Mouse (Mus musculus) lung, postnatal 36 days (tissue): ENCODE results near the gene Rfc3.
"Not testable (repeated sequence)": the region's sequence is repeated elsewhere in the genome, so short reads cannot be mapped to it uniquely, and the experiment has no call there.

Experiments
- DNase-seq: peaks from one replicate; pipeline ENCODE4 v3.0.0; 2022; ENCODE audit warnings: mixed read lengths

Rfc3 gene

DNA sequence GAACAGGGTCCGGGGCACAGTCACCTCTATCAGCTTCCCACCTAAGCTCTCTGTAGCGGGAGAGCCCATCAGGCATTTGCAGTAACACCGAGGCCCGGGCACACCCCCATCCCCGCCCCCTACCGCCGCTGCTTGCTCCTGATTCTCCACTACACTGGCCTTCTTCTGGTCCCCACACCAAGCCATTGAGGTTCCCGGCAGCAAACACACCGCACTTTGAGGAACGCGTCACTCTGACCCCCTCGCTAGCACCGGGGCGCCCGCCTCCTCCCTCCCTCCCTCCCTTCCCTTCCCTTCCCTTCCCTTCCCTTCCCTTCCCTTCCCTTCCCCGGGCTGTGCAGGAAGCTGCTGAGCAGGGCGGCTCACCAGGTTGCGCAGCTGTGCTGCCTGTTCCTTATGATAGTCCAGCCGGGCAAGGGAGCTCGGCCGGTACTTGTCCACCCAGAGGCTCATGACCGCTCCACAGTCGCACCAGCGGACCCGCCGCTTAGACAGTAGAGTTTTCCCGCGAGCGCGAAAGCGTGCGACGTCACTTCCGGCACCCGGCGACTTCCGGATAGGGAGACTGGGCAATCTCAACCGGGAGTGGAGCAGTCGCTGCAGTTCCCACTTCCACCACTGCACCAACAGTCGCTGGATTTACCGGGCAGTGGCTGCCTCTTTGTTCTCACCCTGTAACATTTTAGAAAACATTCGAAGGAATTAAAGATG lies at the start of gene Rfc3:
TSS of gene Rfc3 (minus strand) at position 543 of the 711 bp plus-strand sequence.
- peak; percentile 98 for DNase-seq

DNA sequence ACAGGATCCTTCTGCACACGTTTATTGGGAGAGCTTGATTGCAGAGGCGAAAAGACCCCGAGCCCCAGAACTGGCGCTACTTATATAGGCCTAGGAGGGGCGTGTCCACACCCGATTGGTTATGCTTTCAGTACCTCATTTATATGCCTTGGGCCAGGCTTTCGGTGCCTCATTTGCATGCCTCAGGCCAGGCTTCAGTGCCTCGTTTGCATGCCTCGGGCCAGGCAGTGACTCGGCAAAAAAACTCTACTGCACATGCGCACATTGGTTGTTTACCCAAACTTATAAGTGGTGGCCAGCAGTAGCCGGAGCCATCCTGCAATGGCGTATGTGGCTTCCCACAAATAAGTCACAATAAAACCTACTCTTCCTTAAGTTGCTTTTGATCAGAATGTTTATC lies 42.6 kb upstream of the Rfc3 start:
- not testable (repeated sequence) for DNase-seq

DNA sequence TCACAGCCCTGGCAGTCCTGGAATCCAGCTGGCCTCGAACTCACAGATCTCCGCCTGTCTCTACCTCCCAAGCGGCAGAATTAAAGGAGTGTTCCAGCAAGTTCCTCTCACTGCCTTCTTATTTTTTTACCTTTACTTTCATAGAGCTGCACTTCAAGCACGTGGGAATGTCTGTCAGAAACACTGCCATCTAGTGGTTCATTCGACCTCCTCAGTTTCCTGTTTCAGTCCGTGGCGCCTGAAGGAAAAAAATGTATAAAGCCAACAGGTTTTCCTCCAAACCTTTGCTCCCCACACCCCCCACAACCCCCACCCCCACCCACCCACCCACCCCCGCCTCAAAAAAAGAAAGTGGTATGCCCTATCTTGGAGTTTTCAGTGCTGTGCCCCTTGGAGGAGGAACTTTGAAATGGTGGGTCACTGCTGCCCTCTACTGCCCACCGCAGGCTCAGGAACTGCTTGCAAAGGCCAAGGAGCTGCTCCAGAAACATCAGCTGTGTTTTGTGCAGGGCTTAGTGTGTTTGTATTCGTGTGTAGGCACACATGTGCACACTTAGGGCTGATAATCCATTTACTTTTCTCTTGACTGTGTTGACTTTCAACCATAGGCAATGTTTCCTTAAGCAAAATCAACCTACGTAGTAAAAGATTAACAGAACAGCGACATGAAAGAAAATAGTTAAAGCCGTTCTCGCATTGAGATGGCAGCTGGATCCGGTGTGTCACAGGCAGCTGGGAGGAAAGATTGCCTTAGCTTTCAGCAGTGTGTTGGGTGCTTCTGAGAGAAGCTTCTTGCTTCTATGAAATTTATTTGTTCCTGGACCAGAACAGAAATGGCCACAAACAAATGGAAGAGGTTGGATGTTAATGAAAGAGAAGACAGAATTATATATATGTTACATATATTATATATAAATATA lies 35.8 kb upstream of the Rfc3 start:
- peak; percentile 90 for DNase-seq

DNA sequence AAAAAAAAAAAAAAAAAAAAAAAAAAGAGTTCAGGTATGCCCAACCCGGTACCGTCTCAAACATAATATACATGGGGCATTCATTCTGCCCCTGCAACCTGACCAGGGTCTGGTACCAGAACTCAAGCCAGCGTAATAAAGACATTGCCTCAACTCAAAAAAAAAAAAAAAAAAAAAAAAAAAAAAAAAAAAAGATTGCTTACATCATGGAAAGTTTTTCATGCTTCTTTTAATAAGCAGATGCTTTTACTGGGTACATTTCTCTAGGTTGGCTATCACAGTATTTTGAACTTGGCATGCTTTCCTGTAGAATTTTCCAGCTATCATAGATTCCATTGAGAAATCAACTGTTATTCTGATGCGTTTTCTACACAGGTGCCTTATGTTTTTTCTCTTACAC lies 11.2 kb upstream of the Rfc3 start:
- no peak for DNase-seq

DNA sequence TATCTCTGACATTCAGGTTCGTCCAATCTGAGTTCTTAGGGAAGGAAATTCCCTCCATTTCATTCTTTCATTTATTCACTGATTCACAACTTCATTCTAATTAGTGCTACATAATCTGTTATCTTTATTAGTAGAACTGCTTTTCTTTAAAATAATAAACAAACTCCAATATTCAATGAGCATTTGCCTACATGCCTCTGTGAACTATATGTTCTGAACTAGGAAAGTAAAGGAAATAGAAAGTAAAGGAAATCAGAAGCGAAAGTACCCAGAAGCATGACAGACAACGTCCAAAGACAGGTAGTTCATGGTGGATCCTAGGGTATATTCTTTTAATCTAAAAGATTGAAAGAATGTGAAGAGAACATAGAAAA lies 356 bp upstream of the Rfc3 start:
- no peak for DNase-seq

DNA sequence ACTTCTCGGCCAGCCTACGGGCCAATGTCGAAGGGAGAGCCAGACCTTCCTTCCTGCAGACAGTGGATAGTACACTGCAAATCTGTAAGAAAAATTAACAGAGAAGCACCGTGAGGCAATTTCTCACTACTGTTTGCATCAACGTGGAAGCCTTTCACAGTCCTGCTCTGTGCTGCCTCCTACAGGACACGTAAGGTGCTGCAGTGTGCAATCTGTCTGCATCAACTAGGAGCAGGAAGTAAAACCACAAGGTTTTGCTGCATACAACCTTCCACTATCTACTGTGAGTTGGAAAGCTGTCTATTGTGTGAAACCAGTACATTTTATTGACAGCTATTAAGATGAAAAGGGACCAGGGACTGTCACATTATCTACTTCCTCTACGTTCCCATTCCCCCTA lies 6.2 kb downstream of the Rfc3 start:
- peak; percentile 29 for DNase-seq

DNA sequence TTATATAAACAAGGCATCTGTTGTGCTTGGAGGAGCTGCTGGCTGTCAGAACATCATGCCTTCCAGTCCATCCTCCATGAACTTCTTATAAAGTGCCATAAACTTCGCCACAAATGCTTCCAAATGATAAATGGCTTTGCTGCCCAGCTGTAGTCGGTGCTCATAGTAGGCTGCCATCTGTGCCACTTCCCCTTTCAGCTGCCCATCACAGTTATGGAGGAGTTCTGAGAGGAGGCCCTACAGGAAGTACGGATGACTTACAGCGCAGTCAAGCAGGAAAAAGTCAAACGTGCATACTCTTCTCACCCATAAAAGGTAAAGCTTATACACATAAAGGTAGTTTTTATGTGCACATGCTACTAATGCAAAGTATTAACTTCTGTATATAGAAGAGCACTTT lies 8.2 kb downstream of the Rfc3 start:
- DNase-seq = no peak

DNA sequence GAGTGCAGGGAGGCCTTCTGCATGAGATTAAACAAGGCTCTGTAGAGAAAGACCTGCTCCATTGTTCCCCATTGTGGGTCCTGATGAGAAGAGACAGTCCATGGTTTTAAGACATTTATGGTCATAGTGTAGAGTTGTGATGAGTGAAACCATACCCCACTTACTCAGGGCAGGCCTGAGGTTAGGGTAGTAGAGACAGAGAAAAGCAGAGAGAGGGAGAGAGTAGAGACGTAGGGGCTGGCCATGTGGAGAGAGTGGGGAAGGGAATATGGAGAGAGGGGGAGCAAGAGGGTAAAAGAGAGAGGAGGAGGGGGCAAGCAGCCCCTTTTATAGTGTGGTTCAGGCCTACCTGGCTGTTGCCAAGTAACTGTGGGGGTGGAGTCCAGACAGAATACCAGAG lies 8.9 kb downstream of the Rfc3 start:
- no peak for DNase-seq

DNA sequence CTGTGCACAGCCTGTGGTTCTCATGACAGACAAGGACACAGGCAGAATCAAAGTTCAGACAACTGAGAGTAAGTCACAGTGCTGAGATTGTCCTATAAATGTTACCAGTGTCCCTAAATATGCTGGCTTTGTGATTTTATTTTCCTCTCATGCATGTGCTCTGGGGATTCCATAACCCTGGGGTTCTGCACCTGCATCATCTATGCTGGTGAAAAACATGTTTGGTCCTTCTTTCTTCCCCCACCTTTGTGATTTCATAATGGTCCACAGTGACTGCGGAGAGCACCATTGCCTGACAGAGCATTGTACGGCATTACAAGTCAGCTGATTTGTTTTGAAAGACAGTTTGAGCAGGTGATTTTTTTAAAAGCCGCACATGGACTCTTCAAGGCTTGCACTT lies 45.1 kb downstream of the Rfc3 start, which contains the start of gene Vmn2r18:
TSS of gene Vmn2r18 (minus strand) at position 101 of the 400 bp plus-strand sequence.
- DNase-seq = no peak

DNA sequence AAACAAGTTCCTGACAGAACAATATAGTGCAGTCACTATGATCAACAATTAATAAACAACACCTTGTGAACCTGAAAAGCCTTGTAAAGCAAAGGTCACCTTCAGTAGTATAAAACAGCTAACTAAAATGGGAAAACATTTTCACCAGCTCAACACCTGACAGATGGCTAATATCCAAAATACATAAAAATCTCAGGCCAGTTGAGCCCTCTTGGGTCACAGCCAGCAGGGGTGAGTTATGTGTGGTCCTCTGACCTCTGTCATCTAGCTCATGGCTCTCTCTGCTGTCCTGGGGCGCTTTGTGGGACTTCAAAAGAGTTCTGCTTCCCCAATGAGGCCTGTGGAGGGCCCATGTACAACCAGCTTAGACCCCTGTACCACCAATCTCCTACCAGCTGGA lies 49.3 kb downstream of the Rfc3 start:
- no peak for DNase-seq
